Mouse (Mus musculus): ENCODE data around the gene Ntrk3. TPM values are rescaled to one million over a fixed set of nuclear protein-coding genes. Genes with fewer than 3 reads are reported as not detected.

The Ntrk3 gene
- total RNA-seq, 2 experiments from 2014 or later: 16.9 to 20.4 TPM

DNA sequence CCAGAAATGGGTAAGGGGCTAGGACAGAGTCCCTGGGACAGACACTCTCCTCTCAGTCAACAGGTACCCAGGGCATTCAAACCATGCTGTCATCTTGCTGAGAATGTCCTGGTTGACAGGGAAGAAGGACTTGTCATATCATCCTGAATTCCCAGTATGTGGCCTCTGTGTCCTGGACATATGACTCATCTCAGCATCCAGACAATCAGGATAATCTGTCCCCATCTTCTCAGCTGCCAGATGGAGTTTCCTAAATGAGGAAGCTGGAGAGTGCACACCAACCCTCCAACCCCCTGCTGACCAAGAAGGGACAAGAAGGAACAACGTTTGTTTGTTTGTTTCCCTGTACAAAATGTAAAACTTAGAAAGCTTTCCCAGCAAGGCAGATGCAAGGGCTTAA is 156.5 kb downstream of the Ntrk3 start:
- DNase-seq (ENCODE audit: low spot score in 2 of 2): no peak

- DNase-seq (ENCODE audit: low spot score in 2 of 2): peak in 1 of 2 experiments; percentile 31
Observed at GRCm38 (mm10) chr7:78579461-78580234, 158.2 kb downstream of the Ntrk3 start.

GRCm38 (mm10) chr7:78578461-78579359 is 159.1 kb downstream of the Ntrk3 start:
- no peak for DNase-seq (ENCODE audit: low spot score in 2 of 2)

GRCm38 (mm10) chr7:78578111-78578460 is 159.7 kb downstream of the Ntrk3 start:
- DNase-seq (ENCODE audit: low spot score in 2 of 2): no peak

DNA sequence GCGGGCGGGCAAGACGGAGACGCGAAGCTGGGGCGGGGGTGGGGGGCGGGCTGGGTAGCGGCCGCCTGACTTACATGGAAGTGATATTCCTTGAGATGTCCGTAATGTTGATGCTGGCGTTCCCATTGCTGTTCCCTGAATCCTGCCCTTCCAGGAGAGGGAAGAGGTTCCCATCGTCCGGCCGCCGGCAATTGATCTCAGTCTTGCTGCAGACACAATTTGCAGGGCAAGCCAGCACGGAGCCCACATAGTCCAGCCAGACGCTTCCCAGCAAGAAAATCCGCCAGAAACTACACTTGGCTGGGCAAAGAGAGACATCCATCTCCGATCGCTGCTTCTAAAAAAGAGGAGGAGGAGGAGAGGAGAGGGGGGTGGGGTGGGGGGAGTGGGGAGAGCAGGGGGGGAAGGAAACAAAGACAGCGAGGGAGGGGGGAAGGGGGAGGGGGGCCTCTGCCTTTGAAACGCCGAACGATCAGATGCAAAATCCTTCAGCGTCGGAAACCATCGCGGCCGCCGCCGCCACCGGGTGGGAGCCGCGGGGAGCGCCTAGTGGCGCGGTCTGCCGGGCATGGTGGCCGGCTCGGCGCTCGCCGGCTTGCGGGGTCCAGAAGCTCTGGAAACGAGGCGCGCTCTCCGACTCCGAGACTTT is 160.2 kb downstream of the Ntrk3 start:
- no peak for DNase-seq (ENCODE audit: low spot score in 2 of 2)

DNA sequence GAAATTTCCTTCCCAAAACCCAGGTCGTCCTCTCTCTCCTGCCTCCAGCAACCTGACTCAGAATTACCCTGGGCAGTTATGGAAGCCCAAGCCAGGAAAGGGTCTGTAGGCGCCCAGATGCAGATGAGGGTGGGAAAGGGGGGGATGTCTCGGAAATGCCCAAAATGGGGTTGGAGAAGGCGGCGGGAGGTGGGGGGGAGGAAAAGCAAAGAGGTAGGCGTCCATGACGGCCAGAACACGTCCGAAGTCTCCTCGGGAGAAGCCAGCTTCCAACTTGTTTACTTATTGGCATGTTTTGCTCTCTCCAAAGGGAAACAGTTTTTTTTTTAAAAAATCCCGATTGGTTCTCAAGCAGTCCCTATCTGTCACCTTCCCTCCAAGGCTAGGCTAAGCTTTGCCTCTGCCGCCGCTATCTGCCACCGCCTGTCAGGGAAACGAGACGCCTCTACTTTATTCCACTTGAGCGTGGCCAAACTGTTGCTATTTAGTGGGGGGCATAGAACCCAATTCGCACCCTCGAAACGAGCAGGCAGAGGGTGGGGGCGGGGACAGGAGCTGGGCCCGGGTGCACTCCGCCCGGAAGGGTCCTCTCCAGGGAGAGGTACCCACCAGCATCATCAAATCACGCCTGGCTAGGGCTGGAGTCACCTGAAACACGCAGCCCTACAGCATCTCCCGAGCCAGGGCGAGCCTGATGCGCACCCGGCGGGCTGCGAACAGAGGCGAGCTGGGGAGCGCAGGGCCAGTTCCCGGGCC is 160.9 kb downstream of the Ntrk3 start:
- DNase-seq (ENCODE audit: low spot score in 2 of 2): no peak

DNA sequence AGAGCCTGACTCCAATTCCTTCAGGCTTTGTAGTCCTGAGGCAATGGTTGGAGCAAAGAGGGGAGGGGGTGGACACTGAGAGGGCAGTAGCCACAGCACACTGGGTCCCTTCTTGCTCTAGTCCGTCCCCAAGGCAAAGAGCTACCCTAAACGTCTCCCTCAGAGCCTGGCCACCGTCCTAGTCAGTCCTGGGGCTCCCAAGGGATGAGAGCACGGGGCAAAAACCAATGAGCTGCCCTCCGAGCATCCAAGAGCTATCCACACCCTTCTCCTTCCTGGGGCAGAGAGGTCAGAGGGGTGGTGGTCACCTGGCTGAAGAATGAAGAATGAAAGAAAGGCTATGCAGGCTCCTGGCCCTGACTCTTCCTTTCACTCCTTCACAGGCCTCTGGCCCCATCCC is 161.6 kb downstream of the Ntrk3 start:
- no peak for DNase-seq (ENCODE audit: low spot score in 2 of 2)

GRCm38 (mm10) chr7:78575556-78575955 is 162.3 kb downstream of the Ntrk3 start:
- DNase-seq (ENCODE audit: low spot score in 2 of 2): no peak

GRCm38 (mm10) chr7:78571196-78571595 is 166.6 kb downstream of the Ntrk3 start:
- no peak for DNase-seq (ENCODE audit: low spot score in 2 of 2)

DNA sequence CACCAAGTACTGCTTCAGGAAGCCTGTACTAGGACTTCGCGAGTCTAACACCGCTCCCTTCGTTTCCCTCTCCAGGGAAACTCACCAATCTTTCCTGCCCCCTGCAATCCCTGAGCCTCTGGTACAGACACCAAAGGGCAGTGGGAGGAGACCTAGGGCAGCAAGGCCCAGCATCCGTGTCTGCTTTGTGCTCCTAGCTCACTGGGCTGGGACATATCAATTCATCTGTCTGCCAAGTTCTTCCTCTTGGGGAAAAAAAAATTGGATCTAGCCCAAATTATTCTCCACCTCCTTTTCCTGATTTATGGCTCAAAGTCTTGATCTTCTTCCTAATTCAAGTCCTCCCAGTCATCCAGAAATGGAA is 168.6 kb downstream of the Ntrk3 start:
- DNase-seq (ENCODE audit: low spot score in 2 of 2): no peak

GRCm38 (mm10) chr7:78568411-78569254 is 169.2 kb downstream of the Ntrk3 start:
- DNase-seq (ENCODE audit: low spot score in 2 of 2): peak; percentile 26 to 42

GRCm38 (mm10) chr7:78566617-78567016 is 171.2 kb downstream of the Ntrk3 start:
- no peak for DNase-seq (ENCODE audit: low spot score in 2 of 2)

DNA sequence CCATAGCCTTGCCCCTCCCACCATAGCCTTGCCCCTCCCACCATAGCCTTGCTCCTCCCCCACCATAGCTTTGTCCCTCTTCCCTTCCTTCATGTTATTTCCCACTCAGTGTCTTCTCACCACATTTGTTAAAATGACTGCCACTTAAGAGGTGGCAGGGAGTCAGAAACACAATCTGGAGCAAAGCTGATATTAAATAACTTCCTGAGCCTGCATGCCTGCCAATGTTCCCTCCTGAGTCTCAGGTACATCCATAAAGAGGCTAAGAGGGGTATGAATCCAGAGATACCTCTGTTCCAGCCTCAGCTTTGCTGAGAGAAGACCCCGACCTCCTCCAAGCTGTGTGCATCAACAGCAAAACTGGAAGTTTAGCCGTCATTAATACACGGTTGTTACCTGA is 172.4 kb downstream of the Ntrk3 start:
- no peak for DNase-seq (ENCODE audit: low spot score in 2 of 2)

DNA sequence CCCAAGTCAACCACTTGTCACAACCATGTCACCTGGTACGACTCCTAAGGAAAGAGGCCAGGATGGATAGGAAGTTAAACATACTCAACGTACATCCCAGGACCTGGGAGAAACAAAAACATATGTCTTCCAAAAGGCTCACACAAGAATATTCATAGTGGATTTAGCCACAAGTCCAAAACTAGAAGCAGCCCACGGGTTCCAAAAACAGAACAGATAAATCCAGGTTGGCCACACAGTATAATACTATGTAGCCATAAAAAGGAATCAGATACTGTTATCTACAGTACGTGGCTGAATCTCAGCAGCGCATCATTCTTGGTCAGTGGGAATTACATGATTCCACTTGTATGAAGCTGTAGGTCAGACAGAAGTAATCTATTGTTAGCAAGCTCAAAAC is 179.3 kb downstream of the Ntrk3 start:
- no peak for DNase-seq (ENCODE audit: low spot score in 2 of 2)

- no peak for DNase-seq (ENCODE audit: low spot score in 2 of 2)
Observed at GRCm38 (mm10) chr7:78555532-78555931, 182.3 kb downstream of the Ntrk3 start.

DNA sequence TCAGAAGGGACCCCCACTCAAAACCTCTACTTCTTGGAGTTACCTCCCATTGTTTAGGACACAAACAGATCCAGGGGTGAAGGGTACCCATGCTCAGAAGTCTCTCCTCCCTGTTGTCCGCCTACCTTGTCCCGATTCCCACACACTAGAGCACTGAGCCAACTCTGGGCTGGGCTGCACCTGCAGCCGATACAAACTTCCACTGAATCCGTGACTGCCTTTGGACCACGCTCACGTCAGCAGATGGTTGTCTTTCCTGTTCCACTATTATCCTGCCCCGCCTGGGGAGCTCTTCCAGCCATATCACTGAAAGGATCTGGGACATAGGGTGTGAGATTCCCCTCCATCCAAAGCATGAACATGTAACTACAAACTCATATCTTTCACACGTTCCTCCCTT is 188.4 kb downstream of the Ntrk3 start:
- DNase-seq (ENCODE audit: low spot score in 2 of 2): no peak

GRCm38 (mm10) chr7:78548721-78549120 is 189.1 kb downstream of the Ntrk3 start:
- no peak for DNase-seq (ENCODE audit: low spot score in 2 of 2)

DNA sequence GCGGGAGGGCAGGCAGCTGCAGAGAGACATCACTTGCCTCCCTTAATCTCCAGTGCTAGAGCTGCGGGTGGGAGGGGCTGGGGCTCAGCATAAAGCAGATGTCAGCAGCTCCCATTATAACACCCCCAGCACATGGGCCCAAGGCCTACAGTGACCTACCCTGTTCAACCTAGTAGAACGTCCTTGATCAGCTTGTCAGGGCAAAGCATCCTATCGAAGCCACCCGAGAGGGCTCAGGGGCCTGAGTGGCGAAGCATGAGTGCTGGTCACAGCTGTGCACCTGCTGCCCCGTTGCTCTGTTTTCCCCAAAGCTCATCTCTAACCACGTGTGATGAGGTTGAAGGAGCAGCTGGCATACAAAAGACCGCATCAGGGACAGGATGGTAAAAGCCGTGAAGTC is 191.3 kb downstream of the Ntrk3 start:
- DNase-seq (ENCODE audit: low spot score in 2 of 2): no peak

DNA sequence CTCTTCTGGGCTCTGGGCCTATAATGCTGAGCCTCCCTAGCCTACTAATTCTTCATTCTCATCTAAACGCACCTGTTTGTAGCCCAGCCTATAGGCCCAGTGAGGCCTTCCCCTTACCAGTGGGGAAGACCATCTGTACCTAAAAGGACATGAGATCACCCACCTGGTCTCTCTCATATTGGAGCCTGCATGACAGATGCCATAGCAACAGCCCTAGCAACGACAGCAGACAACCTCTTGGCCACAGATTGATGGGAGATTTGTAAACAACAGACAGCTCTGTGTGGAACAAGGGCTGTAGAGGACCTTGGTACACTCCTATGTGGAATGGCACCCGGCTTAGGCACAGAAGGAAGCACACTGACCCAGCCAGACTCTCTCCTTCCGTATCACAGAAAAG is 195.3 kb downstream of the Ntrk3 start:
- DNase-seq (ENCODE audit: low spot score in 2 of 2): no peak

DNA sequence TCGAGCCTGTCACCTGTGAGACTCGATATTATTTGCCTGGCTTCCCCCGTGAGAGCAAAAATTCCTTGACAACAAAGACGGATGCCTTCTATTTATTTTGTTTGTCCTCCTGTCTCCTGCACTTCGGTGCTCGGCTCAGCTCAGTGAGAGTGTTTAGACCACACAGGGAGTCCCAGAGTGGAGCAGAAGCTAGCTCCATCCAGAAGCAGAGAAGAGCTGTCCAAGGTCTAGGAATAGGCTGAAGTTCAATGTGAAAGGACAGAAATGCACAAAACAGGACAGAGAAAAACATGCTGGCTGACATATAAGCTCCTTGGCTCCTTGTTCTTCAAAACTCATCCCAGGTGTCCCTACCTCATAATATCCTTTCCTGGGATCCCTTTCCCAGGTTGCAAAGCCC is 207.5 kb downstream of the Ntrk3 start:
- DNase-seq (ENCODE audit: low spot score in 2 of 2): no peak

Measured in adrenal gland, postnatal 4 days (tissue).